12 mouse cellular contexts compared by ENCODE assay signal in genomic region chr16:30271941-30272595, GRCm38 (mm10). TPM values are rescaled to one million over a fixed set of nuclear protein-coding genes. Genes with fewer than 3 reads are reported as not detected.
DNase-seq lines count a peak whose midpoint lies in the region; ATAC-seq and TF ChIP-seq lines count a peak whose summit lies in the region.
"Had no signal": no experiment of that assay in that cellular context is flagged by ENCODE, and none has a peak within 500 bp of the region (broad histone marks: within the 10 kb centered on the region; RNA-seq: fewer than 3 reads in every experiment).

No protein-coding gene starts in this region.

- H3K4me1 ChIP-seq in forebrain, embryonic 13.5 days: peaks cover 27% of the 10 kb centered on the region
- no peaks in the 10 kb centered on the region for H3K4me1 ChIP-seq in stomach, postnatal 0 days (replicated peaks; ENCODE audit: control insufficient read depth, insufficient read depth)
- H3K4me1 ChIP-seq: liver, embryonic 15.5 days had no signal

- no peak for TF ChIP-seq CTCF in stomach, postnatal 0 days (IDR thresholded peaks at IDR 0.05; ENCODE audit: low read depth)

- 39% methylated on average over 6 of the region's 6 CpGs for WGBS in forebrain, embryonic 13.5 days
- 40% methylated on average over 6 of the region's 6 CpGs for WGBS in stomach, postnatal 0 days

- H3K9me3 ChIP-seq in forebrain, embryonic 13.5 days (replicated peaks): no peaks in the 10 kb centered on the region
- no peaks in the 10 kb centered on the region for H3K9me3 ChIP-seq in stomach, postnatal 0 days (ENCODE audit: control insufficient read depth, low read length)
- H3K9me3 ChIP-seq: liver, embryonic 15.5 days; midbrain, embryonic 13.5 days had no signal

- peak; percentile 62; the same call in 1 of the 2 replicates for ATAC-seq in forebrain, embryonic 13.5 days
- ATAC-seq in stomach, postnatal 0 days (ENCODE audit: low FRiP score, low TSS enrichment): no peak
- ATAC-seq: midbrain, embryonic 13.5 days had no signal

- no peak overlapping the region for H3K4me3 ChIP-seq in forebrain, embryonic 13.5 days
- no peak overlapping the region for H3K4me3 ChIP-seq in stomach, postnatal 0 days (ENCODE audit: low read depth, low read length)
- H3K4me3 ChIP-seq: liver, embryonic 15.5 days; midbrain, embryonic 13.5 days had no signal

- no peak overlapping the region for H3K9ac ChIP-seq in forebrain, embryonic 13.5 days
- no peak overlapping the region for H3K9ac ChIP-seq in stomach, postnatal 0 days (ENCODE audit: low read length)
- H3K9ac ChIP-seq: liver, embryonic 15.5 days; midbrain, embryonic 13.5 days had no signal

- H3K36me3 ChIP-seq in forebrain, embryonic 13.5 days (ENCODE audit: poor library complexity, severe bottlenecking): no peaks in the 10 kb centered on the region
- no peaks in the 10 kb centered on the region for H3K36me3 ChIP-seq in stomach, postnatal 0 days (ENCODE audit: control insufficient read depth, insufficient read depth, low read length)
- H3K36me3 ChIP-seq: liver, embryonic 15.5 days; midbrain, embryonic 13.5 days had no signal

- TF ChIP-seq EP300 in stomach, postnatal 0 days (optimal IDR thresholded peaks at IDR 0.05): no peak

- no peak overlapping the region for H3K4me2 ChIP-seq in forebrain, embryonic 13.5 days
- H3K4me2 ChIP-seq in stomach, postnatal 0 days (replicated peaks; ENCODE audit: low read depth): no peak overlapping the region
- H3K4me2 ChIP-seq: liver, embryonic 15.5 days; midbrain, embryonic 13.5 days had no signal

- peak; percentile 38 for DNase-seq in layer of hippocampus, adult 9-11 months
- no peak for DNase-seq in layer of hippocampus, adult 9-10 months (ENCODE audit: low spot score)
- peak; percentile 68 for DNase-seq in brain, adult 2 months (ENCODE audit: low read depth, low spot score)
- DNase-seq in stomach, postnatal 0 days (ENCODE audit: low spot score): no peak
- DNase-seq in T-cell, adult 2 months (ENCODE audit: low spot score): no peak
- no peak for DNase-seq in urinary bladder, postnatal 10 days (ENCODE audit: low spot score)
- DNase-seq: heart, adult 18-20 months had no signal

- no peaks in the 10 kb centered on the region for H3K27me3 ChIP-seq in forebrain, embryonic 13.5 days
- H3K27me3 ChIP-seq in stomach, postnatal 0 days (ENCODE audit: control insufficient read depth, insufficient read depth, low read length): no peaks in the 10 kb centered on the region
- H3K27me3 ChIP-seq: liver, embryonic 15.5 days; midbrain, embryonic 13.5 days had no signal

- peak overlapping the region; percentile 49 for H3K27ac ChIP-seq in forebrain, embryonic 13.5 days
- H3K27ac ChIP-seq in stomach, postnatal 0 days (replicated peaks): peak overlapping the region; percentile 63; the same call in 1 of the 2 replicates
- H3K27ac ChIP-seq: liver, embryonic 15.5 days; midbrain, embryonic 13.5 days had no signal

RNA-seq across cellular contexts. Expression of gene Cpn2, which starts 4.8 kb away (rescaled TPM):
- not detected in 2 replicates for polyA plus RNA-seq in forebrain, embryonic 13.5 days (2015; fragmentation: Nextera tagmentation; extraction: Ambion mirVana)
- 0.04 TPM in 1 of 2 replicates, not detected in the other for polyA plus RNA-seq in stomach, postnatal 0 days (2015; fragmentation: Nextera tagmentation; extraction: Ambion mirVana)
- polyA plus RNA-seq: hindbrain, embryonic 11.5 days; midbrain, embryonic 13.5 days; spleen, adult 2 months had no signal

RNA-seq across cellular contexts. Expression of gene Lrrc15, which starts 11.0 kb away (rescaled TPM):
- polyA plus RNA-seq in forebrain, embryonic 13.5 days (2015; fragmentation: Nextera tagmentation; extraction: Ambion mirVana): 0.08 and 0.09 TPM in 2 replicates
- 0.76 and 0.87 TPM in 2 replicates for polyA plus RNA-seq in stomach, postnatal 0 days (2015; fragmentation: Nextera tagmentation; extraction: Ambion mirVana)
- polyA plus RNA-seq: spleen, adult 2 months had no signal

RNA-seq across cellular contexts. Expression of gene Gp5, which starts 38.5 kb away (rescaled TPM):
- 0.34 and 0.64 TPM in 2 replicates for polyA plus RNA-seq in forebrain, embryonic 13.5 days (2015; fragmentation: Nextera tagmentation; extraction: Ambion mirVana)
- 0.11 and 0.39 TPM in 2 replicates for polyA plus RNA-seq in stomach, postnatal 0 days (2015; fragmentation: Nextera tagmentation; extraction: Ambion mirVana)

Comparison
In these comparisons a context has a peak if more than half of its experiments do, and no peak if none do; other contexts are left out.
1. DNase-seq: peak in layer of hippocampus, adult 9-11 months (single experiment) and brain, adult 2 months (single experiment); none in layer of hippocampus, adult 9-10 months (single experiment), stomach, postnatal 0 days (single experiment), T-cell, adult 2 months (single experiment) and urinary bladder, postnatal 10 days (single experiment).